Mouse (Mus musculus) olfactory bulb, adult 2 months (tissue): ENCODE measurements around the gene Ccdc172. TPM values are rescaled to one million over a fixed set of nuclear protein-coding genes. Genes with fewer than 3 reads are reported as not detected.

Experiments used
- H3K27ac ChIP-seq: fragments of 200-500 bp; 2 replicates; pipeline ENCODE4 v1.5.1; 2012; ENCODE audit warnings: low read depth, low read length; ENCODE audit not compliant: insufficient read depth
- H3K4me1 ChIP-seq: fragments of 200-500 bp; 2 replicates; pipeline ENCODE4 v1.6.1; 2012; ENCODE audit warnings: low read length; ENCODE audit not compliant: control insufficient read depth, insufficient read depth
- H3K4me3 ChIP-seq: fragments of 200-500 bp; 2 replicates; pipeline ENCODE4 v1.5.1; 2012; ENCODE audit warnings: mild to moderate bottlenecking, low read depth, low read length, moderate library complexity; ENCODE audit not compliant: insufficient read depth
- CTCF ChIP-seq: fragments of 200-500 bp; IDR thresholded peaks from 2 replicates; pipeline ENCODE4 v1.5.1; 2012; ENCODE audit warnings: low read depth, mild to moderate bottlenecking, low read length, moderate library complexity; ENCODE audit not compliant: insufficient read depth
- POLR2A ChIP-seq: fragments of 200-500 bp; IDR thresholded peaks from 2 replicates; pipeline ENCODE4 v1.6.1; 2012; ENCODE audit warnings: mild to moderate bottlenecking, low read depth, low read length, moderate library complexity; ENCODE audit not compliant: insufficient read depth
- WGBS: fragments of 180-500 bp; shearing (Covaris S2); methylation state at CpG from one replicate; pipeline ENCODE4 v1.1.7; 2018; 5-methylcytosine and 5-hydroxymethylcytosine counted together
- polyA plus RNA-seq: library from polyadenylated mRNA; stranded (reverse); fragments of >200 nt; gene quantifications from 2 replicates; pipeline ENCODE4 v1.2.4, GENCODE M21; 2012; ENCODE audit warnings: low replicate concordance; ENCODE audit not compliant: missing spikeins, insufficient read depth, insufficient read length

The Ccdc172 gene
- polyA plus RNA-seq = not detected in 2 replicates

DNA sequence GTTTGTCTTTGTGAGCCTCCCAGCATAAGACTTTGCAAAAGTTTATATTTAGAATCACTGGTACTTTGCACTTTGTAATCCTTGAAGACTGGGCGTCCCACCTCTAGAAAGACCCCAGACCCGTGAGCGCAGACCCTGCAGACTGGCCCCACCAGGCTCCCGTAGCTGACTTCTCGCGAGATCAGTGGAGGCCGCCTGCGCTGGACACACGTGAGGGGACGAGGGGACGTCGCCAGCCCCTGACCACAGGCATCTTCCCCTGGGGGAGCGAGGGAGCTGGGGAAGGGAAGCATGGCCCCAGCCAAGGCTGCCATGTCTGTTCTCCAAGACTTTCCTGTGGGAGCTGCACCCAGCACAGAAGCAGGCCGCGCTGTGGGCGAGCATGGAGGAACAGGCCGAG lies at the start of gene Ccdc172:
Gene Ccdc172 (plus strand): TSS at position 176 of the 400 bp plus-strand sequence.
- Histone ChIP-seq H3K4me3 (no peak within 1 kb of the TSS), H3K27ac (no peak within 1 kb of the TSS), H3K4me1 (no peaks in the 10 kb centered on the region)
- TF ChIP-seq CTCF (no peak), POLR2A (no peak)
- WGBS = 94% methylated on average over 17 of the region's 17 CpGs

- Histone ChIP-seq H3K4me1 (no peaks in the 10 kb centered on the region), H3K4me3 (no peak overlapping the region), H3K27ac (no peak overlapping the region)
- WGBS = 71% methylated on average over 3 of the region's 3 CpGs
- TF ChIP-seq POLR2A = no peak
Observed at GRCm38 (mm10) chr19:58463755-58464154, 48.0 kb upstream of the Ccdc172 start.

DNA sequence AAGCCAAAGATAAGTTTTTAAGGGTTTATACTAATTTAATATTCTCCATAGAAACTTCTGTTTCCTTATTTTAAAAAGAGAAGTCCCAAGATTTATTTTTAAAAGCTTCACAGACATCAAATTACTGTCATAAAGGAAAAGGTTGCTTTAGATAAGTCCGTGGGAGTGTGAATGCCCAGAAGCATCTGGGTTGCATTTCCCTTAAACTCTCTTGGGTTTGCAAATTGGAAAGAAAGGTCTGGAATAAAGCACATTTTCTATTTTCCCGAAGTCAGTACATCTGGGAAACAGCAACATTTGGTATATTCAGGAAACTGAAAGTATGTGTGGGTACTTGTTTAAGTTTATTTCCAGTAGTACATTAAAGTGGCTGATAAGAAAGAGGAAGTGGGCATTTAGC lies 43.5 kb upstream of the Ccdc172 start:
- Histone ChIP-seq H3K4me3 (no peak overlapping the region), H3K27ac (no peak overlapping the region), H3K4me1 (no peaks in the 10 kb centered on the region)
- WGBS = 54% methylated on average over 2 of the region's 2 CpGs
- no peak for TF ChIP-seq CTCF
- no peak for TF ChIP-seq POLR2A

DNA sequence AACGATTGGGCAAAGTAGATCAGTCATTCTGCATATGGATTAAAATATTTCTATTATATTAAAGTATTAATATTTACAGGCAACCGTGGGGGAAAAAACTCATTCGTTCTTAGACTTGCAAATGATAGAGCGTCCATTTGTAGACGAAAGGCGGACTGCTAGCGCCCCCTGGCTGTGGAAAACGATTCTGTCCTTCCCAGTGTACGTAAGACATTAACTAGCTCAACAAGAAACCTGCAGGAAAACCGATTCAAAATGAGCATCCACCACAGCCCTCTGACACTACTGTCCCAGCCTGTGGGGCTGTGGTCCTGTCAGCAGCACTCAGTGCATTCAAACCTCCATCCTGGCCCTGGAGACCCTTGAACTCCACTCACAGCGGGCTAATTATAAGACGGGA lies 42.4 kb upstream of the Ccdc172 start:
- 12% methylated on average over 12 of the region's 12 CpGs for WGBS
- Histone ChIP-seq H3K27ac (no peak overlapping the region), H3K4me3 (no peak overlapping the region), H3K4me1 (no peaks in the 10 kb centered on the region)
- no peak for TF ChIP-seq POLR2A
- 0 out of 2 replicates have a peak, but pooled peaks have one; percentile 14 for TF ChIP-seq CTCF

GRCm38 (mm10) chr19:58474251-58474650 lies 37.5 kb upstream of the Ccdc172 start:
- no peak overlapping the region for H3K27ac ChIP-seq
- TF ChIP-seq POLR2A = no peak
- TF ChIP-seq CTCF = no peak
- H3K4me3 ChIP-seq = no peak overlapping the region
- H3K4me1 ChIP-seq = no peaks in the 10 kb centered on the region
- 94% methylated on average over 3 of the region's 3 CpGs for WGBS

DNA sequence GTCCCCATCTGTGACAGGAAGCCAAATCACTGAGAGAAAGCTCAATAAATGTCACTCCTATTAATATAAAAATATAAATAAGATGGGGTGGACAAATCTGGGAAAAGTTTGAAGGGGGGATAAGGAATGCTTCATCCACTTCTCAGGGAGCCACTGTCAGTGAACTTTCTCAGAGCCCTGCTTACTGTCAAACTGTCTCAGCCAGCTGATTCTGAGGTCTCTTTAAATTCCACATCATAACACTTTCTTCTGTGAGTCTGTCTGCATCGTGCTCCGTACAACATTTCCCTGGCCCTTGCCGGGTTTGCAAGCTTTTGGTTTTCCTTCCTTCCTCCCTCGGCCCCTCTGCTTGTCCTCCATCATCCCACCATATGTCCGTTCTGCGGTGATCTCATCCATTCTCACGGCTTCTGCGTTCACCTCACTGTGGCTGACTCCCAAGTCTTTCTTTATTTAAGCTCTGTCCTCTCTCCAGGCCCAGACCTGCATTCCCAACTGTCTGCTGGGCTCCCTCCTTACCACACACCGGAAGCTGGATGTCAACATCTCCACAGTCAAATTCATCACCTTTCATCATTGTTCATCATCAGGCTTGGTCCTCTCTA lies 29.3 kb upstream of the Ccdc172 start:
- WGBS = 90% methylated on average over 9 of the region's 9 CpGs

DNA sequence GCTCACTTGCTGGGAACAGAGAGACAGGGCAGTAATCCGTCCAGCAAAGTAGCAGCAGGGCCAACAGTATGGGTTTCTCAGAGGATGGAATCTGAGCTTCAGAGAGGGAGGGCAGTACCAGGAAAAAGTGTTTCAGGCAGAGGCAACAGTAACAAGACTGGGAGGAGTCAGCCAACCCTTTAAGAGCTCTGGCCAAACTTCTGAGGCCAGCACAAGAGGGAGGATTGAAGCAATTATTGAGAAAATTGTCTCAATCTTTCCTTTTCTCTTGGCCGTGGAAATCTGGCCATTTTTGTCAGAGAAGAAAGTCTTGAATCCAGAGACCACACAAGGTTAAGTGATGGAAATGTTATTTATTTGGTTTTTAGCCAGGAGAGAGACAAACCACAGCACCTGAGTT lies 25.1 kb upstream of the Ccdc172 start:
- Histone ChIP-seq H3K4me1 (no peaks in the 10 kb centered on the region), H3K27ac (no peak overlapping the region), H3K4me3 (no peak overlapping the region)
- WGBS = 42% methylated on average over 2 of the region's 2 CpGs
- no peak for TF ChIP-seq POLR2A
- no peak for TF ChIP-seq CTCF

More for the DNA sequence above, 29.3 kb upstream of the Ccdc172 start:
- no peak overlapping the region for H3K4me3 ChIP-seq
- no peak for TF ChIP-seq POLR2A
- TF ChIP-seq CTCF = no peak
- no peaks in the 10 kb centered on the region for H3K4me1 ChIP-seq
- H3K27ac ChIP-seq = no peak overlapping the region

DNA sequence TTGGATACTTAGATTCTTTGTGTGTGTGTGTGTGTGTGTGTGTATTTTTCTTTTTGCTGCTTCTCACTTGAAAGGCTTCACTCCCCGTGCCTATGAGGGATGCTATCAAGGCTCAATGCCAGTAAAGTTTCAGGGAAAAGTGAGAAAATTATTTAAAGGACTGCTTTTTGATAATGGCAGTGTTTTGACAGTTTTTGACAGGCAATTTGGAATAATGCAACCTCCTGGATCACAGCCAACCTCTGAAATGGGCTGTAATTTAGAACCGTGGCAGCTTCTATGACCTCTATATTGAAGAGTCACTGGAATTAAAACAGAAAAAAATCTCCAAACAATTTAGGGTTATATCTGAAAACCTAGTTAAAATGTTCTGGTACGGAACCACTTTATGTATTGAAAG lies 14.7 kb upstream of the Ccdc172 start:
- TF ChIP-seq POLR2A = no peak
- TF ChIP-seq CTCF = no peak
- Histone ChIP-seq H3K4me3 (no peak overlapping the region), H3K27ac (no peak overlapping the region), H3K4me1 (no peaks in the 10 kb centered on the region)
- 60% methylated on average over 3 of the region's 3 CpGs for WGBS

- TF ChIP-seq POLR2A (no peak), CTCF (no peak)
- H3K4me3 ChIP-seq = no peak overlapping the region
- no peaks in the 10 kb centered on the region for H3K4me1 ChIP-seq
- WGBS = 68% methylated on average over 3 of the region's 3 CpGs
- H3K27ac ChIP-seq = no peak overlapping the region
Observed at GRCm38 (mm10) chr19:58499420-58499966, 12.3 kb upstream of the Ccdc172 start.

- H3K4me1 ChIP-seq = no peaks in the 10 kb centered on the region
- H3K27ac ChIP-seq = no peak overlapping the region
- 77% methylated on average over 2 of the region's 2 CpGs for WGBS
- H3K4me3 ChIP-seq = no peak overlapping the region
- TF ChIP-seq POLR2A (no peak), CTCF (no peak)
Observed at GRCm38 (mm10) chr19:58500049-58500448, 11.7 kb upstream of the Ccdc172 start.
